Mouse (Mus musculus): ENCODE measurements around the gene Trim41.

DNA sequence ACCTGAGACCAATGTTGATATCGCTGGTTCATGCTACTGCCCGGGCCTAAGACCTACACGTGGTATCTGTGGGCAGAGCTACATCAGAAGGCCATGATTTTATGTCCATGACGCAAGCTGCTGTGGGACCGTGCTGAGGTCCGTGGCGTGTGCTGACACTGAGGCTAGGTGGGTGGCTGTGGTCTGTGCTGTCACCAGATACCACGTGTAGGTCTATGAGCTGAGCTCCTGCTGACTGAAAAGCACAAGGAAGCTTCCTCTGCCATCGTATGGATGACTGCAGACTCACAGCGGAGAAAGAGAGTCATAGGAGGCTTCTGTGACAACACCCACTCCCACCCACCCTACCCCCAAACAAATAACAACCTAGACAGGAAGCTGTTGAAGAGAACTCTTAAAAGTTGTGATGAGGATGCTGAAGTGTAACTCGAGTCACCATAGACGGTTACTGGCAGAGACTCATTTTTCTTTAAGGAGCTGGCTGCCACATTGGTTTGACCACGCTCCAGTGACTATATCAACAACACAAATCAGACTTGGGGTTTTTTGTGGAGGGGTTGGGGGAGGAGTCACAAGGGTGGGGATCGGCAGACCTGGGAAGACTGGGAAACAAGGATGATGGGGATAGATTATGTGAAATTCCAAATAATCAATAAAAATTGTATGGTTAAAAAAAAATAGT, 49.8 kb downstream of the Trim41 start:
- TF ChIP-seq CTCF (IDR thresholded peaks at IDR 0.05; ENCODE audit: borderline replicate concordance, insufficient read depth, low read depth, low read length): no peak
- no peak for TF ChIP-seq POLR2A (IDR thresholded peaks at IDR 0.05; ENCODE audit: borderline replicate concordance, insufficient read depth, low read length)
